Mouse (Mus musculus) limb, embryonic 11.5 days (tissue): ENCODE measurements at regions not wholly inside any gene's neighbourhood (a gene's known extent, or its start where the extent isn't known, plus 50 kb on each side); places are given as distances from the start of the nearest gene placed in this dataset.

Experiments
- ATAC-seq: fragments of 200-750 bp; cut with Nextera tagmentation; 2 replicates; pipeline ENCODE4 v1.8.0; 2017; ENCODE audit warnings: low read depth; ENCODE audit not compliant: insufficient number of reproducible peaks, low FRiP score, low TSS enrichment
- DNase-seq: peaks from one replicate; pipeline ENCODE4 v3.0.0-alpha.2; 2015; ENCODE audit warnings: low spot score
- H3K27ac ChIP-seq: fragments of 300-500 bp; sonication (generic); replicated peaks from 2 replicates; pipeline ENCODE4 v1.5.1; 2014; ENCODE audit warnings: low read depth, mild to moderate bottlenecking, low read length
- H3K27me3 ChIP-seq: fragments of 300-500 bp; sonication (generic); 2 replicates; pipeline ENCODE4 v1.6.1; 2014; ENCODE audit warnings: mild to moderate bottlenecking, low read length, mixed read lengths; ENCODE audit not compliant: control insufficient read depth, insufficient read depth
- H3K36me3 ChIP-seq: fragments of 300-500 bp; sonication (generic); 2 replicates; pipeline ENCODE4 v1.6.1; 2014; ENCODE audit warnings: mild to moderate bottlenecking, low read length, moderate library complexity, mixed read lengths; ENCODE audit not compliant: control insufficient read depth, insufficient read depth
- H3K4me1 ChIP-seq: fragments of 300-500 bp; sonication (generic); 2 replicates; pipeline ENCODE4 v1.6.1; 2014; ENCODE audit warnings: low read length, mixed read lengths; ENCODE audit not compliant: control insufficient read depth, insufficient read depth
- H3K4me2 ChIP-seq: fragments of 300-500 bp; sonication (generic); 2 replicates; pipeline ENCODE4 v1.6.1; 2014; ENCODE audit warnings: low read depth, mild to moderate bottlenecking, moderate library complexity; ENCODE audit not compliant: severe bottlenecking
- H3K4me3 ChIP-seq: fragments of 300-500 bp; sonication (generic); 2 replicates; pipeline ENCODE4 v1.5.1; 2014; ENCODE audit warnings: low read depth, low read length
- H3K9ac ChIP-seq: fragments of 300-500 bp; sonication (generic); 2 replicates; pipeline ENCODE4 v1.6.1; 2014; ENCODE audit warnings: mild to moderate bottlenecking, low read length
- H3K9me3 ChIP-seq: fragments of 300-500 bp; sonication (generic); 2 replicates; pipeline ENCODE4 v1.6.1; 2016; ENCODE audit warnings: low read length; ENCODE audit not compliant: control insufficient read depth
- WGBS: fragments of 180-500 bp; shearing (Covaris S2); extraction: QIAGEN DNeasy Blood & Tissue Kit; methylation state at CpG from one replicate; pipeline ENCODE4 v1.1.7; 2014; 5-methylcytosine and 5-hydroxymethylcytosine counted together

DNA sequence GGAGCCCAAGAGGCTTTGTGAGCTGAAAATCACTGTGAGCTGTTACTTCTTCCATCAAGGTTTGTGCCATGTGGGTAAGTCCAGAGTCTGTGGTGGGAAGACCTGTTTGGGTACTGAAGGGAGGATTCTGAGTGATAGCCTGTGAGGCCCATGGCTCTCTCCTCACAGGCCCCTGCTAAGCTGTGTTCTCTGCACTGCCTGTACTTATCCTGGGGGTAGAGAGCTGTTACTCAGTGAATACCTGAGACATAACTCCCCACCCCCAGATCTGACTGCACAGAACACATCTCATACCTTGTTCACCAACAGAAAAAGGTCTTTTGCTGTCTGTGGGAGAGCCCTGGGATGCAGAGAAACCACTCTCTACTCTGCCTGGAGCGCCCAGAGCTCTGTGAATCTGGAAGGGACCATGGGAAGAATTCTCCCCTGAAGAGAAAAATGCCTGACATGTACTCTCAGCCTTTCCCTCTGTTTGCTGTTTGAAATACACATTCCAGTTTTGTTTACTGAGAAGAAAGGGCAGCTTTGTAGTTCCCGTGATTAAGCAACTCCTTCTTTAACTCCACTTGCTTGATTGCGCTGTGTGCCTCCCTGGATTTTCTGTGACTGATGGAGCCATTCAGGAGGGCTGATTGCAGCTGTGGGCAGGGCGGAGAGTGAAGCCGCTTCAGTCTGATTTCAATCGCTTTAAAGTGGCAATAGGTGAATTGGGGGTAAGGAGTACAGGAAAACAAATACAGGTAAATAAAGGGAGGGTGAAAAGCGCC, 460.3 kb upstream of the Cdh4 start:
- Histone ChIP-seq H3K9me3 (no peaks in the 10 kb centered on the region), H3K36me3 (no peaks in the 10 kb centered on the region), H3K4me1 (peaks cover 3% of the 10 kb centered on the region; the same call in 1 of the 2 replicates), H3K27me3 (no peaks in the 10 kb centered on the region), H3K4me2 (no peak overlapping the region), H3K4me3 (no peak overlapping the region), H3K9ac (no peak overlapping the region), H3K27ac (no peak overlapping the region)
- DNase-seq (no peak), ATAC-seq (no peak)
- 34% methylated on average over 7 of the region's 7 CpGs for WGBS

DNA sequence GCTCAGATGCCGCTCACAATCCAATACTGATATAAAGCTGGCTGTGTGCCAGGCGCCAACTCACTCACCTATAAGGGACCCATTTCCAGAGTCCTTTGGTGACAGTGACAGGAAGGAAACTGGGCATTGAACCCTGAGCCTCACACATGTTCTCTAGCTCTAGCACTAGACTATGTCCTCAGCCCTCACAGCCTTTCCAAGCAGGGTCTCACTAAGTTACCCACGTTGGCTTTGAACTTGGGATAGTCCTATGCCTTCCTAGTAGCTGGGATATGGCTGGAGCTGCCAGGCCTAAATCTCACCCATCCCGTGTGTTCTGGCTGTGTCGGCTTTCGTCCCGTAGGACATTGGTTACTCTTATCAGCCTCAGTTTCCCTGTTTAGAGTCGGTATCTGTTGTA, 458.4 kb upstream of the Cdh4 start:
- Histone ChIP-seq H3K9ac (no peak overlapping the region), H3K27me3 (no peaks in the 10 kb centered on the region), H3K4me2 (no peak overlapping the region), H3K36me3 (no peaks in the 10 kb centered on the region), H3K9me3 (no peaks in the 10 kb centered on the region), H3K27ac (no peak overlapping the region), H3K4me3 (no peak overlapping the region), H3K4me1 (peaks cover 3% of the 10 kb centered on the region; the same call in 1 of the 2 replicates)
- WGBS = 93% methylated on average over 8 of the region's 8 CpGs
- no peak for ATAC-seq
- no peak for DNase-seq

DNA sequence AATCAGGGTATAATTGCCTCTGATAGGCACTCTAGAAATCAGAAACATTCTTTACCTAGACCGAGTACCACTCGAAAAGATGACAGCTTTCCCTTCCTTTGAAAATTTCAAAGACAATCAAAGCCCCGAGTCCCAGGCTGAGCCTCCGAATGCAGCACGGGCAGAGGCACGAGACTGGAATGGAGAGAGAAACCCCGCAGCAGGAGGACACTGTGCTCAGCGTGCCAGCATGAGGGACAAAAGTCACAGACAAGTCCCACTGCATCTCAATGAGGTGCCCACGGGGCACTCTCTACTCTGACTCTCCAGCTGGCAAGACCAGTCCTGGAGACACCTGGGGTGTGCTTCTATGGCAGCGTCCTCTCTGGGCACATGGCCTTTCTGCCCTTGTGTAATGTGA, 454.3 kb upstream of the Cdh4 start:
- Histone ChIP-seq H3K27me3 (no peaks in the 10 kb centered on the region), H3K36me3 (no peaks in the 10 kb centered on the region), H3K4me3 (no peak overlapping the region), H3K4me1 (no peaks in the 10 kb centered on the region; the same call in 1 of the 2 replicates), H3K9me3 (no peaks in the 10 kb centered on the region), H3K4me2 (no peak overlapping the region), H3K9ac (no peak overlapping the region), H3K27ac (no peak overlapping the region)
- DNase-seq (no peak), ATAC-seq (no peak)
- WGBS = 80% methylated on average over 10 of the region's 10 CpGs

DNA sequence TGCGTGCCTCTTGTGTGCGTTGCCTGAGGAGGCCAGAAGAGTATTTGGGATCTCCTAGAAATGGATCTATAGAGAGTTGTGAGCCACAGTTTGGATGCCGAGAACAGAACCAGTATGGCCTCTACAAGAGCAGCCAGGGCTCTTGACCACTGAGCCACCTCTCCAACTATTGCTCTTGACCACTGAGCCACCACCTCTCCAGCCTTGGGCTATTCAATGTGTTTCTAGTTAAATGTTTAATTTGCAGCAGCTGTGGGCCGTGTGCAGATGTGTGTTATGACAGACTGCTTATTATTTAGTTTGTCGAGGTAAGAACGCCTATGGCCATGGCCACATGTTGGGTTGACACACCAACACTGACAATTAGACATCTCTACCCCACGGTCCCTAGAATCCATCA, 452.9 kb upstream of the Cdh4 start:
- H3K4me2 ChIP-seq = no peak overlapping the region
- no peak overlapping the region for H3K9ac ChIP-seq
- no peaks in the 10 kb centered on the region for H3K27me3 ChIP-seq
- WGBS = 46% methylated on average over 7 of the region's 7 CpGs
- DNase-seq = peak; percentile 43
- no peak overlapping the region for H3K27ac ChIP-seq
- no peak overlapping the region for H3K4me3 ChIP-seq
- H3K9me3 ChIP-seq = no peaks in the 10 kb centered on the region
- no peaks in the 10 kb centered on the region for H3K36me3 ChIP-seq
- H3K4me1 ChIP-seq = no peaks in the 10 kb centered on the region; the same call in 1 of the 2 replicates
- peak; percentile 53; the same call in 1 of the 2 replicates for ATAC-seq

DNA sequence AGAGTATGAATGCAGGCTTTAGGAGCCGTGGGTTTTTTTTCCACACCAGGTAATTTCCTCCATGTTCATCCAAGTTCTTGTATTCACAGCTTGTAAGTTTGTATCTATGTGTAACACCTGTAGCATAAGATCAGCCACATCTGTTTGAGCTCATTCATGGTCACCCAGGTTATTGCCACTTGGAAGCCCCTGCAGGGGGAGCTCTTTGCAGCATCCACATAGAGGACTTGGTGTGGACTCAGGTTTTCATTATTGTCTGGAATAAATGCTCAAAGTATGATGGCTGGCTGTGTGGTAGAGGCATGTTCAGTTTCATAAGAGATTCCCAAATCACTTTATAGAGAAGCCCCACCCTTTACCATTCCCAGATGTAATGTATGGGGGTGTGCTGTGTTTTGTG, 452.4 kb upstream of the Cdh4 start:
- ATAC-seq (no peak), DNase-seq (peak; percentile 45)
- H3K27ac ChIP-seq = no peak overlapping the region
- H3K36me3 ChIP-seq = no peaks in the 10 kb centered on the region
- no peak overlapping the region for H3K4me2 ChIP-seq
- WGBS = 63% methylated on average over 1 of the region's 1 CpGs
- H3K4me3 ChIP-seq = no peak overlapping the region
- no peaks in the 10 kb centered on the region for H3K9me3 ChIP-seq
- no peaks in the 10 kb centered on the region; the same call in 1 of the 2 replicates for H3K4me1 ChIP-seq
- no peak overlapping the region for H3K9ac ChIP-seq
- H3K27me3 ChIP-seq = no peaks in the 10 kb centered on the region

DNA sequence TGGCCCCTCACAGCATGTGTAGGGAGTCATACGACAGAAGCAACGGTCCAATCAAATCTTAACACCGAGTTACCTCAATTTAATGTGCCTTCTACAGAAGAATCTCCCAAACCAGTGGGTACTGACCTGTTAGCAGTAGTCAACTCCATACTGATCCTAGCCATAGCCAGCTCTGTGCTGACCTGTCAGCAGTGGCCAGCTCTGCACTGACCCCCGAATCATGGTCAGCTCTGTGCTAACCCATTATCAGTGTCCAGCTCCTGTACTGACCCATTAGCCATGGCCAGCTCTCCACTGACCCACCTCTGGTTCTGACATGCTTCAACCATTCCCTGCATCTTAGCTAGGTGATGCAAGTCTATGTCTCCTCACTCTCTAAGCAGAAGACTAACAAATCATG, 451.3 kb upstream of the Cdh4 start:
- DNase-seq (no peak), ATAC-seq (no peak)
- Histone ChIP-seq H3K9me3 (no peaks in the 10 kb centered on the region), H3K4me2 (no peak overlapping the region), H3K9ac (no peak overlapping the region), H3K36me3 (no peaks in the 10 kb centered on the region), H3K27ac (no peak overlapping the region), H3K4me3 (no peak overlapping the region), H3K27me3 (no peaks in the 10 kb centered on the region), H3K4me1 (no peaks in the 10 kb centered on the region; the same call in 1 of the 2 replicates)
- WGBS = 82% methylated on average over 4 of the region's 4 CpGs

DNA sequence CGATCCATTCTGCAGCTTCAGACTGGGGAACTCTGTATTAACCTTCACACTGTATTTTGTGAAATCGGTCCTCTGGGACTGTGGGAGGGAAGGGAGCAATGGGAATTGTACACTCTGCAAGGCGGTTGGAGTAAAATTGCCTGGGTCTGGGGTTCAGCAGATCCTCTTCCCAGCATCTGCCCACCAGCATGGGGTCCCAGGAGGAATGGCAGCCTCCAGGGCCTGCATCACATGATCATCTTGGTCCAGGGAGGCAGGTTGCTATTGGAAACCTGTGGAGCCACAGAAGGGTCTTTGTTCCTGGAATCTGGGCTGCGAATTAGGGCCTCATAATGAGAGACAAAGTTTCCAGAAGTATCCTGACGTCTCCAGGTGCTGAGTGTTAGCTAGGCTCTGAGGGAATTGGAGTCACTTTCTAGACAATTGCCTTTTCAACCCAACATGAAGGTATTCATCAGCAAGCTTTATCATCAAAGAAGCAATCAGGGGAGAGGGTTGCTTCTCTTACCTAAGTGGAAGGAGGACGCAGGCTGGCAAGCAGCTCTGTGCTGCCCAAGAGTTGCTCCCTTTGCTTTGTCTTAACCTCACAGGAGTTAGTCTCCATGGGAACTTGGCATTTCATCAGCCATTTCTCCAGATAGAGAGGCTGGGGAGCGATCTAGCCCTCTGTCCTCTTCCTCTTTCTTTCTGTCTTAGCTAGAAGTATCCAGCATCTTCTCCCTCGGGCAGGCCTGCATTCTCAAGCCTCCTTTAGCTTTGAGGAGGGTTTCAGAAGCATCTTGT, 449.7 kb upstream of the Cdh4 start:
- ATAC-seq (peak; percentile 52; the same call in 1 of the 2 replicates), DNase-seq (peak; percentile 38)
- Histone ChIP-seq H3K27ac (no peak overlapping the region), H3K27me3 (no peaks in the 10 kb centered on the region), H3K4me2 (no peak overlapping the region), H3K36me3 (no peaks in the 10 kb centered on the region), H3K9ac (no peak overlapping the region), H3K4me3 (no peak overlapping the region), H3K4me1 (no peaks in the 10 kb centered on the region; the same call in 1 of the 2 replicates), H3K9me3 (no peaks in the 10 kb centered on the region)
- WGBS = 67% methylated on average over 8 of the region's 8 CpGs

DNA sequence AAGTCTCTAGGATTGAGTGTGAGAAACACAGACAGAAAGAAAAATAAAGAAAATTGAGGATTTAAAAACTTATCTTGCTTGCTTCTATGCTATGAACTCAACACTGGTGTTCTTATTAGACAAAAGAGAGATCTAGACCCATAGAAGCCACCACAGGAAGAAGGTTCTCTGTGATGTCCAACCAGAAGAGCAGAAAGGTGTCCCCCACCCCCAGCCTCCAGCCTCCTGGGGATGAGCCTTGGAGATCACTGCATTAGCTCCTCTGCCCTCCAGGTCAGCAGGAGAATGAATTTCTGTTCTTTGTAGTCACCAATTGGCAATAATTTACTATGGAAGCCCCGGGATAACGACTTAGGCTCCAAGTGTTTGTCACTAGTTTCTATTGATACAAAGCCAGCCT, 444.3 kb upstream of the Cdh4 start:
- H3K4me3 ChIP-seq = no peak overlapping the region
- H3K4me1 ChIP-seq = no peaks in the 10 kb centered on the region
- ATAC-seq (no peak), DNase-seq (no peak)
- no peak overlapping the region for H3K4me2 ChIP-seq
- 54% methylated on average over 2 of the region's 2 CpGs for WGBS
- H3K9me3 ChIP-seq = no peaks in the 10 kb centered on the region
- no peak overlapping the region for H3K9ac ChIP-seq
- H3K36me3 ChIP-seq = no peaks in the 10 kb centered on the region
- no peak overlapping the region for H3K27ac ChIP-seq
- no peaks in the 10 kb centered on the region for H3K27me3 ChIP-seq
